Mouse (Mus musculus) kidney, adult 9 months (tissue): ENCODE data around the gene Zfp64.

Experiments used
- DNase-seq: peaks from one replicate; pipeline ENCODE4 v3.0.0; 2022

Zfp64 gene

DNA sequence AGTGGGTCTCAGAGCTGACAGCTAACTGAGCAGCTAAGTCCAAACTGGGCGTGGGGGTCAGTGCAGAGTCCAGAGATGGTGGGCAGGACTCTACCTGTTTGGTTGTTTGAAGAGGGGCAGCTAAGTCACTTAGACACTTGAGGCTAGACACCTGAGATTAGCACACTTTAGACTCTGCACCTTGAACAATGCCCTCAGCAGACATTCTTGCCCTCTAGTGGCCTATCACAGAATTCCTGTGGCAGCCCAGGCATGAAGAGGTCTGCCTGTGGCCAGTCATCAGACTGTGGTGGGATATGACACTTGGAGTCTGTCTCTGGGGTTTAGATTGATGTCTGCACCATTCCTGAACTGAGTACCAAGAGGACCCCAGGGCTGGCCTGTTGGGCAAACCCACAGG is 7.7 kb downstream of the Zfp64 start:
- peak; percentile 72 for DNase-seq

GRCm38 (mm10) chr2:168944011-168944410 is 11.4 kb downstream of the Zfp64 start:
- DNase-seq = no peak

- no peak for DNase-seq
These were observed 15.4 kb downstream of the Zfp64 start for GRCm38 (mm10) chr2:168939941-168940340.

DNA sequence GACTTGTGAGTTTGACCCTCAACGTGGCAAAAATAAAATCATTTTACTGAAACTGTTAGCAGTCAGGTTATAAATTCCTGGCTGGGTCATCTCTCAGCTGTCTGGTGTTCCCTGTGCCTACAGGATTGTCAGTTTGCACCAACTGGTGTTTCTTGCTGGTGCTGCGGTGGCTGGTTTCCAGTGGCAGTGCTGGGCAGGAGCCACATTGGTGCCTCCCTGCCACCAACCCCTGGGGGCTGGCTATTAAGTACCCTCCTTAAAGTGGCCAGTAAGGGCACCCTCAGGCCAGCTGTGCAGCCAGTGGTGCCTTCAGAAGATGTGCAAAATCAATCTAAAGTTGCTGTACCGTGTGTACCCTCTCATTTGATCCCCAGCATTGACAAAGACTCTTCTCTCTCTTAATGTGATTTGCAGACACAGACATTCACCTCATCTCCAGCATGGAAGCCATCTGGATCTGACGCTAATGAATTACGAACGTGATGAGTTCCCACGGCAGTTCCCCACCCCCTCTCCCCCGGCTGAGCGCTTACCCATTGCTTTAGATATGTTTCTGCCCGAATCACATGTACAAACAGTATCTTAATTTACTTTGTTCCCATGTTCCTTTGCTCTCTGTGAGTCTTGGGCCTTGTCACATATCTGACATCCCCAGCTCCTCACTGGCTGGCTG is 16.0 kb downstream of the Zfp64 start:
- no peak for DNase-seq

DNA sequence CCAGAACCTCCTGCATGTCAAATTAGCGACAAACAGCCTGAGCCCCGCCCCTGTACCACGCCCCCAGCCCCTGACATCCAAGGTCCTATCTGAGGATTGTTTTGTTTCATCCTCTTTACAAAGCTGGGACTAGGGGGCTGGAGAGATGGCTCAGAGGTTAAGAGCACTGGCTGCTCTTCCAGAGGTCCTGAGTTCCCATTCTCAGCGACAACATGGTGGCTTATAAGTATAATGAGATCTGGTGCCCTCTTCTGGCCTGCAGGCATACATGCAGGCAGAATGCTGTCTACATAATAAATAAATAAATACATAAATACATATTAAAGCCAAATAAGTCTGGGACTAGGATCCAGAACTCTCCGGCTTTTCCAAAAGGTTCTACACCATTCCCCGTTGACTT is 18.5 kb downstream of the Zfp64 start:
- DNase-seq = no peak

GRCm38 (mm10) chr2:168935165-168935564 is 20.2 kb downstream of the Zfp64 start:
- DNase-seq = no peak

DNA sequence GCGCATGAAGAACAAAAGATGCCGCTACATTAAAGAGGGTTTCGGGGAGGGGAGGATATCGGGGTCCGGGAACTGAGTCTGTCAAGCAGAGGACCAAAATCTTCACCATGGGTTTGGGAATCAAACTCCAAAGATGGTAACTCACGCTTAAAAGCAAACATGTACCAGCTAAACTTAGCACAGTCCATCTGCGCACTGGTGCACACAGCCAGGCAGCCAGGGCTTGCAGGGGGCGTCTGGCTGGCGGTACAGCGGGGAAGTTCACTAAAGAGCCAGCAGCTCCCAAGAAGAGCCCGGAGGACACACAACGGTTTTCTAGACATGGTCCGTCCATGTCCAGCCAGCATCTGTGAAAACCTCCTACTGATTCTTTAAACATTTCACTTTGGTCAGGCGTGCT is 23.7 kb downstream of the Zfp64 start:
- DNase-seq = no peak

- peak; percentile 77 for DNase-seq
These were observed 25.7 kb downstream of the Zfp64 start for GRCm38 (mm10) chr2:168929691-168930090.

DNA sequence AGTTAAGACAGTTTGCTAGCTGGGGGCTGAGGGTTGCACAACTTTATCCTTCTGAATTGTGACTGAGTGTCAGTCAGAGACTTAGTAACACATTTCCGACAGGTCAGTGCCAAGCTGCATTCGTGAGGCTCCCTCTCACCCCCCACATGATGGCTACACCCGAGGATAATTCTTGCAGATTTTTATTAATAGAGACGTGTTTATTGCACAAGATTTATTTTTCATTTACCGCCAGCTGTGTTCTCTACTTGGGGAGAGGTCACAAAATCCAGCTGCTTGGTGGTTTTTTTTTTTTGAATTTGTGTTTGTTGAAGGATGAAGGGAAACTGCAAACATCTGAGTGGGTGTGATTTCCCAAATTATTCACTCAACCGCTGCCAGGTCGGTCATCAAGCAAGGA is 28.0 kb downstream of the Zfp64 start:
- no peak for DNase-seq

DNA sequence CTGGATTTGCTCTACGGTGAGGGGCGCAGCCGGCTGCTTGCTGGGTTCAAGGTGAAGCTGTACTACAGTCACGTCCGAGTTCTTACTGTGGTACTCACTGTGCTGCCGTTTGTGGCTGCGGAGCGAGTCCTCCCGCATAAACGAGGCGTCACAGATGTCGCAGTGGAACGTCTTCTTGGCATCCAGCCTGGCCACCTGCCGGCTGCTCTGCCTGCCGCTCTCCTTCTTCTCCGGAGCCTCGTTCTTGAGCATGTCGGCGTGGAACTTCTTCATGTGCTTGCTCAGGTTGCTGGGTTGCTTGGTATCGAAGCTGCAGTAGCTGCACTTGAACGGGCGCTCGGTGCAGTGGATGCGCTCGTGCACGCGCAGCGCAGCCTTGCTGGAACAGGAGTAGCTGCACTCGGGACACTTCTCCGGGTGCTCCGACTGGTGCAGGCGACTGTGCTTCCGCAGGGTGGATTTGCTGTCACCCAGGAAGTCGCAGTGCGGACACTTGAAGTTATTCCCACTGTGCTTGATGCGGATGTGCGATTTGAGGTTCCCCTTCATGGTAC is 29.1 kb downstream of the Zfp64 start:
- no peak for DNase-seq

GRCm38 (mm10) chr2:168923706-168924105 is 31.7 kb downstream of the Zfp64 start:
- DNase-seq = peak; percentile 59

- no peak for DNase-seq
These were observed 32.9 kb downstream of the Zfp64 start for GRCm38 (mm10) chr2:168922466-168922865.

DNA sequence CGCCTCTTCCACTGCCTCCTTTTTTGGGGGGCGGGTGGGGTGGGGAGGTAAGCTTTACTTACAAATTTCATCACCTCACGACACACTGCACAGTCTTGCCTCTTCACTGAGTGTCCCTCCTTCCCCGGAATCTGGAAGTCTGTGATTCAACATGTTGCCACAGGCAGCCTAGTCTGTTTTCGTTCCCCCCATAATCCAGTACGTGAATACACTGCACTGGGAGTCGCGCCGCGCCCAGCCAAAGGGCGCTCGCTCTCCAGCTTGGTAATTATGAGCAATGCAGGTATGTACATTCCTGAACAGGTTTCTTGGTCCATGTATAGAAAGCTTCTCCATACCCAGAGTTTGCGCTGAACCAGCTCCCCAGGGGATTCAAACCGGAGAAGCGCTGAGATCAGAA is 35.4 kb downstream of the Zfp64 start:
- no peak for DNase-seq

GRCm38 (mm10) chr2:168912901-168913721 is 42.3 kb downstream of the Zfp64 start:
- no peak for DNase-seq

DNA sequence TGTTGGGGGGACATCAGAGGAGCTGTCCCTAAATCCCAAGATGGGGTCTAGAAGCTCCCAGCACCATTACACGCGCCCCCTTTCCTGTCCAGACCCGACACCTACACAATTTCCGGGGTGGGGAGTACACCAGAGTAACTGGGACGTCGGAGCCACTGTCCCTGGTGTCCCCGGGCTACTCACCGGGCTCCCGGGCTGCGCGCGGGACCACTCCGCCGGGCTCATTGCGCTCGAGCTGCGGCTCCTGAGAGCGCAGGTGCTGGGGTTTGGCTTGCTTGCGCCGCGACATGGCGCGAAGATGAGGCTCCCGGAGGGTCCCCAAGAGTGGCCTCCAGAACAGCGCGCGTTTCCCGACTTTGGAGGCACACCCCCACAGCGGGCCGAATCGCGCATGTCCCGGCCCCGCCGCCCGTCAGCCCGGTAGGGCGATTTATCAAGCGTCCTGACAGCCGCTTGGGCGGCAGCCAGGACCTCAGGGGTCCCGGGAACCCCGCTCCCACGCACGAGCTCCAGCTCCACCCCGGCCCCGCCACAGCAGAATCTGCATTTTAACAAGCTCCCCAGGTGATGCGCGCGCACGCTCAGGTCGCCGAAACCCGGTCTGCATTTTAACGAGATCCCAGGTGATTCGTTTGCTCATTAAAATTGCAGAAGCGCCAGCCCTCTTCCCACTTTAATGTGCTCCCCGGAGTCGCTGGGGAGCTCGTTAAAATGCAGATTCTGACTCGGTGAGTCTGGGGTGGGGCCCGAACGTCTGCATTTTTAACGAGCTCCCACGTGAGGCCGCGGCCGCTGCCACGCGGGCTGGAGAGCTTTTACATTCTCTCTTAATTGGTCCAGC is 43.1 kb downstream of the Zfp64 start:
- peak; percentile 17 for DNase-seq

DNA sequence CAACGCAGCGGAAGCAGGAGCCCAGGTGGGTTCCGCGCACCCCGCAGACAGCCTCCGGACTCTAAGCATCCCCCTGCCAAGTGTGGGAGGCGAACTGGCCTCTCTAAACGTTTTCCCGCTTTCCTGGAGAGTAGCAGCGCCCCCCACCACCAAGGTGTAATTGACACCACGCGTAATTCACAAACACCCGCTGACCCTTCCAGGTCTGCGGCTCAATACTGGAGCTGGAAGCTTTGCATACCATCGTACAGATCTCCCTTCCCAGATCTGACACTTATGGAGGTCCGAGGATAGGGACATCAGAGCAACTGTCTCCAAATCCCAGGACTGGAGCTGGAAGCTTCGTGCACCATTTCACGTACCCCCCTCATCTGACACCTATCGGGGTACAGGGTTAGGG is 43.9 kb downstream of the Zfp64 start:
- DNase-seq = no peak

DNA sequence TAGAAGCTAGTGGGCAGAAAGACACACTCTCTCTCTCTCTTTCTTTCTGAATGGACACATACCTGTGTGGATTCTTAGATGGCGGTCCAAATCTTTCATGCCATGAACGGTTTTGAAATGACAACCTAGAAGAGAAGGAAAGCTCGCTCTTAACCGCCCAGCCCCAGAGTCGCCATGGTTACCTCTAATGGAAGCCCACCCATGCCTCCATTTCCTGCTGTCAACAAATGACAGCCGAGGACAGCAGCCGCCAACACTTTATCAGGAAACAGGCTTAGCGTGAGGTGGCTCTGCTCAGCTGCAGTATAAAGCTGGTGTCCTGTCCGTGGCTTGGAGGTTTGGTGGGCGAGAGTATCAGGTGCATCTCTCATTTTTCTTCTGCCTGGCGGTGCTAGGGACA is 49.4 kb downstream of the Zfp64 start:
- no peak for DNase-seq

- no peak for DNase-seq
These were observed 50.5 kb downstream of the Zfp64 start for GRCm38 (mm10) chr2:168904846-168905245.

DNA sequence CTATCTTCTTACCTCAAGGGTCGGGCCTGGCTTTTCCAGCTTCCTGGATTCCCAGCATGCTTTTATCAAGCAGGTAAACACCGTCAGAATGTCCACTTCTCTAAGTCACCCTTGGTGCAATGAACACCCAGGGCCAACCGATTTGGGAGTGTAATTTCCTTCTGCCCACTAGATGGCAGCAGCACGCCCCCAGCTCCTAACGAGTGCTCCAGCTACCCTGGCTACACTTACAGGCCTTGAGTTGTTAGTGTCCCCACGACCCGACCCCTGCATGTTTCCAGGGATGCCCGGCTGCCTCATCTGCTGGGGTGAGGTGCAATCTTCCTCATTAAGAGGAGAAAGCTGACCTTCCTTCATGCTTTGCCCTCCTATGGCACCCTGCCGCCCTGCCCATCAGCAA is 51.2 kb downstream of the Zfp64 start:
- DNase-seq = peak; percentile 44

GRCm38 (mm10) chr2:168902634-168903033 is 52.8 kb downstream of the Zfp64 start:
- peak; percentile 55 for DNase-seq

DNA sequence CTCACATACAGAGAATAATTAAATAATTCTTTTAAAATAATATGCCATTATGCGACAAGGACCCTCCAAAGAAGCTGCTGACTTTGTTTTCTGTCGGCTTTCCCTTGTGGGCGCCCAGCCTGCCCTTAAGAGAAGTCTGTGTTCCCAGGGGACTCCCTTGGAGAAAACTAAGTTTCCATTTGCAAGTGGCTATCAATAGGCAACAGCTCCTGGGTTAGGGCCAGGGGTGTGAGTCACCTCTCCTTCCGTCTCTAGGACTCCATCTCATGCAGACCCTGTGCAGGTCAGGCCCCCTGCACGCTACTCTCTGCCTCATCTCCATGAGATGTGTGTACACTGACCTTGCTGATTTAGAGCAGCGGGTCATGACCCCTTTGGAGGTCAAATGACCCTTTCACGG is 57.5 kb downstream of the Zfp64 start:
- DNase-seq = no peak

DNA sequence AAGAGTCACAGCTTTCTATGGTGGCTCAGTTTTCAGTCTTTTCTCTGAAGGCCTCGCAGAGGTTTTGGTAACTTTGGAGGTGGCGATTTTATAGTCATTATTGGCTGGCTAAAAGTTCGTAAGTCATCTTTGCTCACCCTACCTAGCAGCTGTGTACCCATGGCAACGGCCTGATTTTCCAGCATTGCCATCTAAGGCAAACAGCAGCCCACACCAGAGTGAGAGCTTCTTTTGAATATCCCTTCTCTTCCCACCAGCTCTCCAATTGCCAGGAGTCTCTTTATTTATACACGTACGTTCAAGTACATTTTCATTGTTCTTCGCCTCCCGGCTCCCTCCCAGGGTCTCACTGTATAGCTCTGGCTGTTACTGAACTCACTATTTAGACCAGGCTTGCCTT is 59.9 kb downstream of the Zfp64 start:
- no peak for DNase-seq

GRCm38 (mm10) chr2:168894738-168895137 is 60.6 kb downstream of the Zfp64 start:
- no peak for DNase-seq
